Mouse (Mus musculus): Measurements from ENCODE around the gene Nmt1. TPM values are rescaled to one million over a fixed set of nuclear protein-coding genes. Genes with fewer than 3 reads are reported as not detected.

Nmt1 gene
- polyA plus RNA-seq, 1 experiment from 2014 or later = 49.6 TPM

DNA sequence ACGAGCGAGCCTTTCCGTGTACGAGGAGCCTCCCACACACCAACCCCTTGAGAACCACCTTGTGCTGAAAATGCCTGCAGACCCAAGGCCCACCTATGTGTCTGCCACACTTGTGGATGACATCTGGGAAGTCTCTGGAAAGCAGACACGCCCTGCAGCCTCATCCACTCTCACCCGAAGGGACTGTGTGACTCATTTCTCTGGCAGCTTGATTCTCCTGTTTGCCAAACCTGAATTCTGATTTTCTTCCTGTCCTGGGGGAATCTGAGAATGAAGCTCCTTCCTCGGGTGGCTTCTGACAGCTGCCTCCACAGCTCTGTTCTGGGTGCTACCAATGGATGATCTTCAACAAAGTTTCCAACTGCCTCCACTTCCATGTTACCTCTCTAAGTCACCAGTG lies 31.6 kb upstream of the Nmt1 start:
- no peak for ATAC-seq (ENCODE audit: low FRiP score, low read depth)
- no peak overlapping the region for H3K4me2 ChIP-seq (replicated peaks)
- H3K9ac ChIP-seq = peak overlapping the region; percentile 5; the same call in 1 of the 2 replicates
- peaks cover 69% of the 10 kb centered on the region for H3K36me3 ChIP-seq
- H3K4me1 ChIP-seq = peaks cover 26% of the 10 kb centered on the region
- H3K27ac ChIP-seq = no peak overlapping the region
- 85% methylated on average over 7 of the region's 7 CpGs for WGBS
- H3K27me3 ChIP-seq = peaks cover 12% of the 10 kb centered on the region
- no peak overlapping the region for H3K4me3 ChIP-seq
- H3K9me3 ChIP-seq = no peaks in the 10 kb centered on the region

DNA sequence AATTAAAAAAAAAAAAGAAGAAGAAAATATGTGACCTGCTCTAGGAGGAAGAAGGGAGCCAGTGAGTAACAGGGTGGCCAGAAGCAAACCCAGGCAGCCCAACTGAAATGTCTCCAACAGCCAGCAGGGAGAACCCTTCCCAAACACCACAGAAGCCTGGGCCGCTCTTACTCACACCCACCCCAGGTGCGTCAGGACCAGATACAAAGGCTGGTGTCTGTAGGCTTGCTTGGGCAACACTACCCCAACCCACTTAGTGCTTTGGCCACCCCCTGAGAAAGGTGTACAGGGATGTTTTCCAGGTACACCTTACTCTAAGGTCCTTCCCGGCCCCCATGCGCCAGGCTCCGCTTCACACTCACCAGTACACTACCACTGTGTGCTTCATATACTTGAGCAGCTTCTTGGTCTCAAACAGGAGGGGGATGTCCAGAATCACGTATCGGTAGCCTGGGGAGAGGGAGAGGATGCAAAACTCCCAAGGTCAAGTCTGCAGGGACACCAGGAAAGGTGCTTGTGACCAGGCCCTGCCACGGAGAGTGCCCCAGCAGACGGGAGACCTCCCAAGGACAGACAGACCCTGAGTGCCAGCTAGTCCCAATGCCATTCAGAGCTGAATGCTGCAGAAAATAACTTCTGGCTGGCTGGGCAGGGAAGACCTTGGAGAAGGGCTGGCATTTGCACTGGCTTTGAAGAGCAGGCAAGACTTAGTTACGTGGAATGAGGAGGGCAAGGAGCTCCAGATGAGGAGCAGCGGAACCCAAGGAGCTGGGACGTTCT lies 30.8 kb upstream of the Nmt1 start:
- peaks cover 69% of the 10 kb centered on the region for H3K36me3 ChIP-seq
- H3K4me1 ChIP-seq = peaks cover 18% of the 10 kb centered on the region
- no peak overlapping the region for H3K4me2 ChIP-seq (replicated peaks)
- H3K27me3 ChIP-seq = peaks cover 4% of the 10 kb centered on the region
- H3K27ac ChIP-seq = no peak overlapping the region
- 93% methylated on average over 12 of the region's 12 CpGs for WGBS
- ATAC-seq (ENCODE audit: low FRiP score, low read depth) = no peak
- no peak overlapping the region for H3K4me3 ChIP-seq
- H3K9ac ChIP-seq = no peak overlapping the region
- no peaks in the 10 kb centered on the region for H3K9me3 ChIP-seq

DNA sequence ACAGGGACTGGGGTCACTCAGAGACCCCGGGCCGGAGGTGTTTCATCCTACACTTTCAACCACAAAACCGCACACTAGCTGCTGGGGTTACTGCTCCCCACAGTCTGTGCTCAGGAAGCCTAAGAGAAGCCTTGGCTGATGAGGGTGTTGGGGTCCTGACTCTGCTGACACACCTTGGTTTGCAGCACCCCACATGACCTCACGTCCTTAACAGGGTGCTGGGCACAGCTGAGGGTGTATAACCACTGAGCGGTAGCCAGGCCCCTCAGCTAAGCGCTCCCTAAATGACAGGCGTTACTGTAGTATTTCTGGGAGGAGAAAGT lies 29.8 kb upstream of the Nmt1 start:
- H3K9ac ChIP-seq = no peak overlapping the region
- 84% methylated on average over 7 of the region's 7 CpGs for WGBS
- no peak overlapping the region for H3K4me3 ChIP-seq
- no peaks in the 10 kb centered on the region for H3K9me3 ChIP-seq
- H3K27ac ChIP-seq = no peak overlapping the region
- no peaks in the 10 kb centered on the region for H3K27me3 ChIP-seq
- H3K4me1 ChIP-seq = peaks cover 17% of the 10 kb centered on the region
- no peak overlapping the region for H3K4me2 ChIP-seq (replicated peaks)
- ATAC-seq (ENCODE audit: low FRiP score, low read depth) = no peak
- H3K36me3 ChIP-seq = peaks cover 74% of the 10 kb centered on the region

DNA sequence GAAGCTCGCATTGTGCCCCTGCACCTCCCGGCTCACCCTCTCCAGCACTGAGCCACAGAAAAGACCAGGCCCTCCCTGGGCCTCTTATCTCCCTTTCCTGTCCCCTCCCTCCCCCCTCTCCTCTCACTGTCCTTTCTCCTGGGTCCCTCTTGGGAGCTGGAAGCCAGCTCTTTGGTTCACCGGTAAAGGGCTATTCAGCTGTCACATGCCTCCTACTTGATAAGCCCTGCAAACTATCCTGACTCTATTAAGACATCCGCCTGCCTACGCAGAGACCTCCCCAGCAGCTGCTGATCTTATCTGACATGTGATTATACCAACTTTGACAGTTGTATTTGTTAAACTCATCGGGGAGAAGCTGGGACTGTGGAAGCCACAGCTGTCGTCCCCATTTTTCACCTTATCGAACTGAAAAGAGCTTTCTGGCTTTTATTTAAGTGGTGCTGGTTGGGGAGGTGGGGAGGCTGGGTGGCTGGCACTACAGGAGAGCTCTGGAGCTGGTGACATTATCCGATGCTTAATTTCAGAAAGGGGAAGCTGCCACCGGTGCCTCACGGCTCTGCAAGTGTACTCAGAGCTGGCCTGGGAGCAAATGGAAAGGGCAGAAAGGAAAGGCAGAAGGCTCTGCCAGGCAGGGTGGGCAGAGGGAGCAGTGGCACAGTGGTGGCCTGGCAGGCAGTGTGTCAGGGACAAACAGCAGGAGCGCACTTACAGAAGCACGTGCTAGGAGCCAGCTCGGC lies 29.2 kb upstream of the Nmt1 start:
- no peak overlapping the region for H3K9ac ChIP-seq
- H3K4me3 ChIP-seq = no peak overlapping the region
- WGBS = 82% methylated on average over 14 of the region's 14 CpGs
- no peak overlapping the region for H3K4me2 ChIP-seq (replicated peaks)
- no peaks in the 10 kb centered on the region for H3K27me3 ChIP-seq
- H3K27ac ChIP-seq = peak overlapping the region; percentile 6; the same call in 1 of the 2 replicates
- ATAC-seq (ENCODE audit: low FRiP score, low read depth) = 0 out of 2 replicates have a peak, but pooled peaks have one; percentile 21
- peaks cover 71% of the 10 kb centered on the region for H3K36me3 ChIP-seq
- peaks cover 19% of the 10 kb centered on the region for H3K4me1 ChIP-seq
- no peaks in the 10 kb centered on the region for H3K9me3 ChIP-seq

DNA sequence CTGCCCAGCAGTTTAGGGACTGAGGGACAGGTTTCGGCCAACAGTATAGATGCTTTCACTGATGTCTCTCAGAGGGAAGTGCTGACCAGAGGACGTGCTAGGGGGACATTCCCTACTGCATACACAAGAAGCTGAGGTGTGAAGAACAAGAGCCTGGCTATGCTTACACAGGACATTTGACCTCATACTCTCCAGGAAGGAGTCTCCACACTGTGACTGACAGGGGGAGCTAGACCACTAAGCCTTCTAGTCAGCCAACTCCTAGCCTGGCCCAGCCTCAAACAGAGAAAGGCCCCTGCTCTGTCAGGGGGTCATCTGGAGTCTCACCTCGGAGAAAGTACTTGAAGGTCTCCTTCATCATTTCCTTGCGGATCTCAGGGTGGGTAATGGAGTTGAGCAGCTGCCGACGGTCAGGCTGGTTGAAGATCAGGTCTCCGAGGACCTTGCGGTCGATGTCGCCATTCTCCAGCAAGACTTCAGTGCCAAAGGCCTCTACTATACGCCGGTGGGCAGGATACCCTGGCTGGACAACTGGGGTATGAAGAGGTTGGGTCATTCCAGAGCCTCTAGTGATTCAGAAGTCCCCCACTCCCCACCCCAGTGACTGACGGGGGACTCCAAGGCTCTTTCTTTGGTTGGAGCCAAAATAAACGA lies 28.5 kb upstream of the Nmt1 start:
- Histone ChIP-seq H3K9ac (no peak overlapping the region), H3K4me3 (no peak overlapping the region), H3K4me1 (peaks cover 20% of the 10 kb centered on the region), H3K27me3 (no peaks in the 10 kb centered on the region), H3K27ac (peak overlapping the region; percentile 6; the same call in 1 of the 2 replicates), H3K4me2 (replicated peaks) (no peak overlapping the region), H3K9me3 (no peaks in the 10 kb centered on the region), H3K36me3 (peaks cover 64% of the 10 kb centered on the region)
- 88% methylated on average over 14 of the region's 14 CpGs for WGBS
- ATAC-seq (ENCODE audit: low FRiP score, low read depth) = no peak

DNA sequence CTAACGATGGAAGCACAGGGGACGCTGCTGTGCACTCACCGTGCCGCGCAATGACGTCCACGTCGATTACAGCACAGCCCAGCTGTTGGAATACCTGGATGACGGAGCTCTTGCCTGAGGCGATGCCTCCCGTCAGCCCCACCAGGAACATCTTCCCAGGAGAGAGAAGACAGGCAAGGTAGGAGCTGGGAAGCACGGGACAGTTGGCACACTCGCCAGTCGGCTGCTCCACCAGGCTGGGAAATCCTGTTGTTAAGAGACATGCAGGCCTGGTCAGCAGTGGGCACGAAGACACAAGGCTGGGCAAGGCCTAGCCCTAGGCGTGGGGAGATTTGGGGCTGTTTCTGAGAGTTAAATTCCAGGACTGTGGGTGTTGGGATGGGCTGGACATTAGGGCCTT lies 27.9 kb upstream of the Nmt1 start:
- no peak for ATAC-seq (ENCODE audit: low FRiP score, low read depth)
- H3K36me3 ChIP-seq = peaks cover 64% of the 10 kb centered on the region
- no peak overlapping the region for H3K9ac ChIP-seq
- no peak overlapping the region for H3K4me3 ChIP-seq
- 84% methylated on average over 16 of the region's 16 CpGs for WGBS
- H3K9me3 ChIP-seq = no peaks in the 10 kb centered on the region
- no peaks in the 10 kb centered on the region for H3K27me3 ChIP-seq
- no peak overlapping the region for H3K27ac ChIP-seq
- no peak overlapping the region for H3K4me2 ChIP-seq (replicated peaks)
- H3K4me1 ChIP-seq = peaks cover 24% of the 10 kb centered on the region

DNA sequence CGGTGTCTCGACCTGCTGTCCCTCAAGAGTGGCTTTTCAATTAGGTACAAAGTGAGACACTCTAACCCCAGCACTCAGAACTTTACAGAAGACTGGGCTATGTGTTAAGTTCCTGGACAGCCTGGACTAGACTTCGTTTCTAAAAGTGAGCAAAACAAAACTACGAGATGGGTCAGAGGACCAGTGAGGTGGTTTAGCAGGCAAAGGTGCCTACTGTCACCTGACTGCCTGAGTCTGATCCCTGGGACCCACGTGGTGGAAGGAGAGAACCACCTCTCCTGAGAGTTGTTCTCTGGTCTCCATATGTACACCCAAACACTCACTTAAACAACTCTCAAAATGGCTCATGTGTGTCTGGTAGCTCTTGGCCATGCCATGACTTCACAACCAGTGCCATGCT lies 26.9 kb upstream of the Nmt1 start:
- H3K9me3 ChIP-seq = no peaks in the 10 kb centered on the region
- no peak overlapping the region for H3K4me3 ChIP-seq
- no peak overlapping the region for H3K27ac ChIP-seq
- H3K4me2 ChIP-seq (replicated peaks) = no peak overlapping the region
- peaks cover 58% of the 10 kb centered on the region for H3K36me3 ChIP-seq
- no peaks in the 10 kb centered on the region for H3K27me3 ChIP-seq
- WGBS = 77% methylated on average over 5 of the region's 5 CpGs
- ATAC-seq (ENCODE audit: low FRiP score, low read depth) = no peak
- no peak overlapping the region for H3K9ac ChIP-seq
- H3K4me1 ChIP-seq = peaks cover 28% of the 10 kb centered on the region

DNA sequence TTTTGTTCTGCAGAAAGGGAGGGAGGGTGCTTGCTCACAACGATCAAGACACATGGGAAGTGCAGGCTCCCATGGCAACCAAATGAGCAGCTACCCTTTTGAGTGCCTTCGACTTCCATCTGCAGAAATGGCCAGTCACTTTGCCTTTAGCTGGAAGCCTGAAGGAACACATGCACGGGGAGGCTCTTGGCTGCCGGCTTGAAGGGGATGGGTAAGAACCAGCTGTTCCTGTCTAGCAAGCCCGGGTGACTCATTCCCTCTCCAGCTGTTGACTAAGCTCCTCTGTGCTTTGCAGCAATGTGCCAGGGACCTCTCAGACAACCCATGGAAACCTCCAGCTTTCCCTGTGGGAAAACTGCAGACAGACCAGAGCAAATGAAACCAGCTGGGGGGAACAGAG lies 24.8 kb upstream of the Nmt1 start:
- 50% methylated on average over 5 of the region's 5 CpGs for WGBS
- Histone ChIP-seq H3K27me3 (no peaks in the 10 kb centered on the region), H3K36me3 (peaks cover 49% of the 10 kb centered on the region), H3K9me3 (no peaks in the 10 kb centered on the region), H3K4me2 (replicated peaks) (no peak overlapping the region), H3K9ac (no peak overlapping the region), H3K4me1 (peaks cover 46% of the 10 kb centered on the region), H3K27ac (peak overlapping the region; percentile 52; the same call in 1 of the 2 replicates), H3K4me3 (no peak overlapping the region)
- peak; percentile 77 for ATAC-seq (ENCODE audit: low FRiP score, low read depth)

DNA sequence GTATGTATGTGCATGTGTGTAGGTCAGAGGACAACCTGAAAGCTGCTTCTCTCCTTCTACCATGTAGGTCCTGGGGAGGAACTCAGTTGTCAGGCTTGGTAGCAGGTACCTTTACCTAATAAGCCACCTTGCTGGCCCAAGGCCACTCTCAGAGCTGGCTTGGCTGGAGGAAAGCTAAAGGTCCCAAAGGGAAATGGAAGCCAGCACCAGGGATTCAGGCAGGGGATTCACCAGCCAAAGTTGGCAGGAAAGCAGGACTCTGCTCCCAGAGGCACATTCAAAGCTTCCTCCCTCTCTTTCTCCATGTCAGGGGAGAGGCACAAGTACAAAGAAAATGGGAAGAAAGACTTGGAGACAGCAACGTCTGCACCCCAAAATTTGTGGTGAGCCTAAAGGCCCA lies 23.1 kb upstream of the Nmt1 start:
- H3K4me1 ChIP-seq = peaks cover 49% of the 10 kb centered on the region
- H3K27ac ChIP-seq = peak overlapping the region; percentile 15; the same call in 1 of the 2 replicates
- peaks cover 44% of the 10 kb centered on the region for H3K36me3 ChIP-seq
- no peaks in the 10 kb centered on the region for H3K27me3 ChIP-seq
- 80% methylated on average over 1 of the region's 1 CpGs for WGBS
- no peaks in the 10 kb centered on the region for H3K9me3 ChIP-seq
- no peak overlapping the region for H3K4me3 ChIP-seq
- H3K4me2 ChIP-seq (replicated peaks) = no peak overlapping the region
- no peak overlapping the region for H3K9ac ChIP-seq
- no peak for ATAC-seq (ENCODE audit: low FRiP score, low read depth)

DNA sequence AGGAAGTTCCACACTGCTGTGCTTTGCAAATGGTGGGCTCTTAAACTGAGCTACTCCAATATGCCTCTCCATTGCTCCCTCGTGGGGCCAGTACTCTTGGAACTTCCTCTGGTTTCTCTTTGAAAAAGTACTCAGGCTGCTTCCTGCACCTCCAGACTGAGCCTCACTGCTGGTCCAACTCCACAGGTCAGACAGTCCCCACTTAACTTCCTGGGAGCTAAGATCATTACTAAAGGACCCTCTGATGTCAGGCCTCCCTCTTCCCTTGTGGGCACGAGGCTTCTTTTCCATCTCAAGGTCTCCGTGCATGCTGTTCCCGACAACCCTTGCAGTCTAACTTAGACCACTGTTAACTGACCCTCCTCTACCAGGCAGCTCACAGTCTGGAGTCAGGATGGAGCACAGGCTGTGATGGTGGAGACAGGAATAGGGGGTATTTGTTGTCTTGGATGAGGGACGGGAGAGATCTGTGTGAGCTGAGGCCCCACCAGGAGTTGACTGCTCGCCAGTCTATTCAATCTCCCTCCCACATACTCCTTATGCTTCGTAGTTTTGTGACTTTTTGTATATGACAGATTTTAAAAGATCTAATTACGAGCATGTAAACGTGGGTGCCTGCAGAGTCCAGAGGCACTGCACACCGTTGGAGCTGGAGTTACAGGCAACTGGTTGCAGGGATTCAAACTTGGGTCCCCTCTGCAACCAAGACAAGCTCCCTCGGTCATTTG lies 22.6 kb upstream of the Nmt1 start:
- H3K4me1 ChIP-seq = peaks cover 44% of the 10 kb centered on the region
- no peak overlapping the region for H3K4me3 ChIP-seq
- no peak for ATAC-seq (ENCODE audit: low FRiP score, low read depth)
- H3K36me3 ChIP-seq = peaks cover 40% of the 10 kb centered on the region
- H3K4me2 ChIP-seq (replicated peaks) = no peak overlapping the region
- no peaks in the 10 kb centered on the region for H3K27me3 ChIP-seq
- 67% methylated on average over 11 of the region's 11 CpGs for WGBS
- H3K9ac ChIP-seq = no peak overlapping the region
- H3K27ac ChIP-seq = no peak overlapping the region
- no peaks in the 10 kb centered on the region for H3K9me3 ChIP-seq

DNA sequence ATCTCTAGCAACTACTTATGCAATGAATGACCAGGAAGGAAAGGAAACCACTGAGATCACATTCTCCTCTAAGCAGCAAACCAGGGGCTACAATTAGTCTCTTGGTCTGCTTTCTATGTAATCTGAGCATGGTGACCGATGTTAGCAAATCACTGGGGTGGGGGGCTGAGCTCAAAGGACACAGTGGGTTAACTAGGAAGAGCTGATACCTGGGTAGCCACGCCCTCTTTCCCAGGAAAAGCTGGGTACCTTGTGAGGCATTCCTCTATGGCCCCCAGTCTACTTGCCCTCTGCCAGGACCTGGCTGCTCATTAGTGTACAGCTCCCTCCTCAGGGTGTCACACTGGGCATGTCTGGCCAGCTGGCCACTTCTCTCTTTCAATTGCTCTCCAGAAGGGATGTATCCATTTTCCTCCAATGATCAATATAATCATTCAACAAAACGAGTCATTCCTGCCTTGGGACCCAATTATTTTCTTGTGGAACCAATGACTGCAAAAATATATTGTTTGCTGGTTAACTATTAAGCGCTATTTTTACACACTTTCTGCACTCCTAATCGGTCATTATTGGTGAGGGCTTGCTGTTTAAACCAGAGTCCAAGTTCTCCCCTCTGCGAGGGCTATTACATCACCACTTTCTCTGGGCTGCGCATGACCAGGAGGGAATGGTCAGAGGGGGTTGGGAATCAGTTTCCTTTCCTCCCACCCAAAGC lies 21.5 kb upstream of the Nmt1 start:
- 84% methylated on average over 7 of the region's 7 CpGs for WGBS
- H3K4me3 ChIP-seq = no peak overlapping the region
- no peak overlapping the region for H3K4me2 ChIP-seq (replicated peaks)
- H3K27ac ChIP-seq = no peak overlapping the region
- ATAC-seq (ENCODE audit: low FRiP score, low read depth) = no peak
- H3K27me3 ChIP-seq = no peaks in the 10 kb centered on the region
- H3K9me3 ChIP-seq = no peaks in the 10 kb centered on the region
- H3K9ac ChIP-seq = no peak overlapping the region
- H3K4me1 ChIP-seq = peaks cover 34% of the 10 kb centered on the region
- peaks cover 40% of the 10 kb centered on the region for H3K36me3 ChIP-seq

Measured in limb, embryonic 13.5 days (tissue).